13 mouse cellular contexts compared by ENCODE assay signal in genomic region chr7:28277237-28277614, GRCm38 (mm10). TPM values are rescaled to one million over a fixed set of nuclear protein-coding genes. Genes with fewer than 3 reads are reported as not detected.
A peak's percentile ranks its signal among the peaks of the same experiment; 100 is the strongest.
DNase-seq lines count a peak whose midpoint lies in the region; ATAC-seq and TF ChIP-seq lines count a peak whose summit lies in the region.
"Had no signal": no experiment of that assay in that cellular context is flagged by ENCODE, and none has a peak within 500 bp of the region (broad histone marks: within the 10 kb centered on the region; RNA-seq: fewer than 3 reads in every experiment).

No protein-coding gene starts in this region.

- no peaks in the 10 kb centered on the region for H3K36me3 ChIP-seq in lung, embryonic 16.5 days (ENCODE audit: control insufficient read depth, insufficient read depth, low read length)
- H3K36me3 ChIP-seq in embryonic facial prominence, embryonic 15.5 days, result peaks cover 8% of the 10 kb centered on the region; the same call in 1 of the 2 replicates
- peaks cover 3% of the 10 kb centered on the region; the same call in 1 of the 2 replicates for H3K36me3 ChIP-seq in hindbrain, postnatal 0 days (ENCODE audit: insufficient read depth, low read length)
- peaks cover 6% of the 10 kb centered on the region; the same call in 1 of the 2 replicates for H3K36me3 ChIP-seq in midbrain, postnatal 0 days (ENCODE audit: insufficient read depth, low read length)

- no peaks in the 10 kb centered on the region for H3K9me3 ChIP-seq in lung, embryonic 16.5 days (ENCODE audit: control insufficient read depth, low read length)
- no peaks in the 10 kb centered on the region for H3K9me3 ChIP-seq in embryonic facial prominence, embryonic 15.5 days (replicated peaks)
- H3K9me3 ChIP-seq in hindbrain, postnatal 0 days (ENCODE audit: low read length), result no peaks in the 10 kb centered on the region
- H3K9me3 ChIP-seq in midbrain, postnatal 0 days (ENCODE audit: low read length), result no peaks in the 10 kb centered on the region

- no peaks in the 10 kb centered on the region for H3K27me3 ChIP-seq in lung, embryonic 16.5 days (ENCODE audit: control insufficient read depth, insufficient read depth, low read depth, low read length)
- H3K27me3 ChIP-seq in embryonic facial prominence, embryonic 15.5 days, result no peaks in the 10 kb centered on the region
- no peaks in the 10 kb centered on the region for H3K27me3 ChIP-seq in hindbrain, postnatal 0 days (ENCODE audit: insufficient read depth, low read length)
- H3K27me3 ChIP-seq in midbrain, postnatal 0 days (ENCODE audit: insufficient read depth, low read length), result no peaks in the 10 kb centered on the region

- no peak for TF ChIP-seq CTCF in hindbrain, postnatal 0 days (IDR thresholded peaks at IDR 0.05; ENCODE audit: low read depth)
- TF ChIP-seq CTCF in midbrain, postnatal 0 days (IDR thresholded peaks at IDR 0.05), result no peak

- H3K4me1 ChIP-seq in lung, embryonic 16.5 days (replicated peaks; ENCODE audit: control insufficient read depth, insufficient read depth, low read length), result peaks cover 9% of the 10 kb centered on the region
- H3K4me1 ChIP-seq in embryonic facial prominence, embryonic 15.5 days, result peaks cover 10% of the 10 kb centered on the region
- peaks cover 8% of the 10 kb centered on the region for H3K4me1 ChIP-seq in hindbrain, postnatal 0 days (ENCODE audit: insufficient read depth, low read length)
- peaks cover 3% of the 10 kb centered on the region; the same call in 1 of the 2 replicates for H3K4me1 ChIP-seq in midbrain, postnatal 0 days (ENCODE audit: insufficient read depth, low read length)

- 59% methylated on average over 8 of the region's 8 CpGs for WGBS in lung, embryonic 16.5 days
- 63% methylated on average over 8 of the region's 8 CpGs for WGBS in embryonic facial prominence, embryonic 15.5 days
- 62% methylated on average over 8 of the region's 8 CpGs for WGBS in hindbrain, postnatal 0 days
- 63% methylated on average over 8 of the region's 8 CpGs for WGBS in midbrain, postnatal 0 days

- H3K4me3 ChIP-seq in lung, embryonic 16.5 days (ENCODE audit: low read length), result no peak overlapping the region; the same call in 1 of the 2 replicates
- H3K4me3 ChIP-seq in embryonic facial prominence, embryonic 15.5 days (replicated peaks), result peak overlapping the region; percentile 76; the same call in 1 of the 2 replicates
- peak overlapping the region; percentile 65 for H3K4me3 ChIP-seq in hindbrain, postnatal 0 days (ENCODE audit: low read length)
- peak overlapping the region; percentile 70 for H3K4me3 ChIP-seq in midbrain, postnatal 0 days (ENCODE audit: low read depth, low read length)

- no peak overlapping the region for H3K4me2 ChIP-seq in lung, embryonic 16.5 days (ENCODE audit: low read depth, low read length)
- no peak overlapping the region for H3K4me2 ChIP-seq in embryonic facial prominence, embryonic 15.5 days (replicated peaks)
- no peak overlapping the region for H3K4me2 ChIP-seq in hindbrain, postnatal 0 days (ENCODE audit: low read depth, low read length)
- peak overlapping the region; percentile 86; the same call in 1 of the 2 replicates for H3K4me2 ChIP-seq in midbrain, postnatal 0 days (ENCODE audit: low read depth, low read length, poor library complexity, severe bottlenecking)

- no peak overlapping the region for H3K9ac ChIP-seq in lung, embryonic 16.5 days (ENCODE audit: low read length)
- H3K9ac ChIP-seq in embryonic facial prominence, embryonic 15.5 days, result no peak overlapping the region
- no peak overlapping the region for H3K9ac ChIP-seq in hindbrain, postnatal 0 days (replicated peaks; ENCODE audit: low read length)
- H3K9ac ChIP-seq in midbrain, postnatal 0 days (replicated peaks; ENCODE audit: low read length, poor library complexity, severe bottlenecking), result no peak overlapping the region

- peak; percentile 5; the same call in 1 of the 2 replicates for ATAC-seq in lung, embryonic 16.5 days (ENCODE audit: low read depth)
- ATAC-seq in embryonic facial prominence, embryonic 15.5 days (ENCODE audit: insufficient number of reproducible peaks, low FRiP score, low TSS enrichment, low read depth), result no peak
- ATAC-seq in hindbrain, postnatal 0 days, result no peak
- ATAC-seq in midbrain, postnatal 0 days (ENCODE audit: low FRiP score), result no peak
- no peak for ATAC-seq in inflammation-experienced regulatory T-cells, adult 6 months

- DNase-seq in lung, adult 18-20 months, result no peak
- DNase-seq in hindbrain, postnatal 0 days (ENCODE audit: low spot score), result no peak
- no peak for DNase-seq in midbrain, postnatal 0 days (ENCODE audit: low spot score)
- no peak for DNase-seq in layer of hippocampus, adult 11-12 months (ENCODE audit: low spot score)

- no peak overlapping the region for H3K27ac ChIP-seq in lung, embryonic 16.5 days (ENCODE audit: low read length)
- H3K27ac ChIP-seq in embryonic facial prominence, embryonic 15.5 days (replicated peaks), result no peak overlapping the region
- H3K27ac ChIP-seq in hindbrain, postnatal 0 days, result no peak overlapping the region
- H3K27ac ChIP-seq in midbrain, postnatal 0 days (ENCODE audit: low read depth, low read length), result no peak overlapping the region

RNA-seq across cellular contexts. Expression of gene Eid2b, which starts 0.3 kb away (rescaled TPM):
- polyA plus RNA-seq in lung, embryonic 16.5 days (2015; fragmentation: Nextera tagmentation; extraction: Ambion mirVana), result 7.9 and 9.6 TPM in 2 replicates
- 13.6 and 15.5 TPM in 2 replicates for polyA plus RNA-seq in embryonic facial prominence, embryonic 15.5 days (2015; fragmentation: Nextera tagmentation; extraction: Ambion mirVana)
- total RNA-seq in hindbrain, postnatal 0 days (2014; rRNA removed), result 34.6 and 38.2 TPM in 2 replicates
- polyA plus RNA-seq in hindbrain, postnatal 0 days (2015; fragmentation: Nextera tagmentation; extraction: Ambion mirVana), result 42.3 and 45.1 TPM in 2 replicates
- total RNA-seq in midbrain, postnatal 0 days (2014; rRNA removed), result 44.0 and 64.2 TPM in 2 replicates
- polyA plus RNA-seq in midbrain, postnatal 0 days (2015; fragmentation: Nextera tagmentation; extraction: Ambion mirVana), result 50.9 and 52.8 TPM in 2 replicates
- 1 to 10 TPM in 1 of 3 experiments, under 1 TPM in 2; 0.34 to 1.7 (median 0.44) TPM for polyA plus RNA-seq in inflammation-experienced regulatory T-cells, adult 6 months (2017; shearing (Covaris generic))

RNA-seq across cellular contexts. Expression of gene Eid2, which starts 9.5 kb away (rescaled TPM):
- polyA plus RNA-seq in lung, embryonic 16.5 days (2015; fragmentation: Nextera tagmentation; extraction: Ambion mirVana), result 1.2 and 1.9 TPM in 2 replicates
- polyA plus RNA-seq in embryonic facial prominence, embryonic 15.5 days (2015; fragmentation: Nextera tagmentation; extraction: Ambion mirVana), result 3.8 and 5.5 TPM in 2 replicates
- 48.4 and 70.7 TPM in 2 replicates for total RNA-seq in hindbrain, postnatal 0 days (2014; rRNA removed)
- polyA plus RNA-seq in hindbrain, postnatal 0 days (2015; fragmentation: Nextera tagmentation; extraction: Ambion mirVana), result 21.0 and 22.3 TPM in 2 replicates
- total RNA-seq in midbrain, postnatal 0 days (2014; rRNA removed), result 78.8 and 81.3 TPM in 2 replicates
- 21.2 and 29.0 TPM in 2 replicates for polyA plus RNA-seq in midbrain, postnatal 0 days (2015; fragmentation: Nextera tagmentation; extraction: Ambion mirVana)
- polyA plus RNA-seq in inflammation-experienced regulatory T-cells, adult 6 months (2017; shearing (Covaris generic)), result under 1 TPM; 0.25 to 0.84 (median 0.81) TPM
- total RNA-seq: MEL had no signal

RNA-seq across cellular contexts. Expression of gene Selenov, which starts 13.8 kb away (rescaled TPM):
- not detected in 2 replicates for polyA plus RNA-seq in lung, embryonic 16.5 days (2015; fragmentation: Nextera tagmentation; extraction: Ambion mirVana)
- 0.13 and 0.30 TPM in 2 replicates for polyA plus RNA-seq in embryonic facial prominence, embryonic 15.5 days (2015; fragmentation: Nextera tagmentation; extraction: Ambion mirVana)
- total RNA-seq in hindbrain, postnatal 0 days (2014; rRNA removed), result 2.1 and 3.6 TPM in 2 replicates
- 5.1 and 7.1 TPM in 2 replicates for polyA plus RNA-seq in hindbrain, postnatal 0 days (2015; fragmentation: Nextera tagmentation; extraction: Ambion mirVana)
- total RNA-seq in midbrain, postnatal 0 days (2014; rRNA removed), result 0.61 and 1.3 TPM in 2 replicates
- 3.5 and 6.3 TPM in 2 replicates for polyA plus RNA-seq in midbrain, postnatal 0 days (2015; fragmentation: Nextera tagmentation; extraction: Ambion mirVana)
- polyA plus RNA-seq in inflammation-experienced regulatory T-cells, adult 6 months (2017; shearing (Covaris generic)), result not detected
- total RNA-seq: adrenal gland, adult 2 months; gastrocnemius, postnatal 25 days; heart, postnatal 36 days; MEL had no signal
- polyA plus RNA-seq: adrenal gland, adult 2 months; limb, embryonic 11.5 days; thymus, postnatal 0 days had no signal

RNA-seq across cellular contexts. Expression of gene Dll3, which starts 24.8 kb away (rescaled TPM):
- 0.20 and 0.43 TPM in 2 replicates for polyA plus RNA-seq in lung, embryonic 16.5 days (2015; fragmentation: Nextera tagmentation; extraction: Ambion mirVana)
- 2.0 and 2.4 TPM in 2 replicates for polyA plus RNA-seq in embryonic facial prominence, embryonic 15.5 days (2015; fragmentation: Nextera tagmentation; extraction: Ambion mirVana)
- total RNA-seq in hindbrain, postnatal 0 days (2014; rRNA removed), result 20.1 and 24.8 TPM in 2 replicates
- 17.0 and 20.2 TPM in 2 replicates for polyA plus RNA-seq in hindbrain, postnatal 0 days (2015; fragmentation: Nextera tagmentation; extraction: Ambion mirVana)
- total RNA-seq in midbrain, postnatal 0 days (2014; rRNA removed), result 8.6 and 17.3 TPM in 2 replicates
- 17.6 and 18.1 TPM in 2 replicates for polyA plus RNA-seq in midbrain, postnatal 0 days (2015; fragmentation: Nextera tagmentation; extraction: Ambion mirVana)
- not detected for polyA plus RNA-seq in inflammation-experienced regulatory T-cells, adult 6 months (2017; shearing (Covaris generic))
- total RNA-seq: gastrocnemius, postnatal 25 days; heart, postnatal 36 days had no signal

RNA-seq across cellular contexts. Expression of gene Timm50, which starts 34.6 kb away (rescaled TPM):
- 120 and 124 TPM in 2 replicates for polyA plus RNA-seq in lung, embryonic 16.5 days (2015; fragmentation: Nextera tagmentation; extraction: Ambion mirVana)
- polyA plus RNA-seq in embryonic facial prominence, embryonic 15.5 days (2015; fragmentation: Nextera tagmentation; extraction: Ambion mirVana), result 125 and 128 TPM in 2 replicates
- total RNA-seq in hindbrain, postnatal 0 days (2014; rRNA removed), result 71.6 and 82.9 TPM in 2 replicates
- 125 and 131 TPM in 2 replicates for polyA plus RNA-seq in hindbrain, postnatal 0 days (2015; fragmentation: Nextera tagmentation; extraction: Ambion mirVana)
- 59.2 and 76.3 TPM in 2 replicates for total RNA-seq in midbrain, postnatal 0 days (2014; rRNA removed)
- polyA plus RNA-seq in midbrain, postnatal 0 days (2015; fragmentation: Nextera tagmentation; extraction: Ambion mirVana), result 112 and 120 TPM in 2 replicates
- polyA plus RNA-seq in inflammation-experienced regulatory T-cells, adult 6 months (2017; shearing (Covaris generic)), result 10 to 100 TPM; 27.6 to 39.1 (median 36.4) TPM
